Mouse (Mus musculus): Measurements from ENCODE around the gene Phkg2. TPM values are rescaled to one million over a fixed set of nuclear protein-coding genes. Genes with fewer than 3 reads are reported as not detected.

Gene Phkg2
- 23.1 and 26.7 TPM in 2 replicates for polyA plus RNA-seq (2016; fragmentation: Nextera tagmentation; extraction: Ambion mirVana)

- peak within 1 kb of the TSS; percentile 81 for H3K9ac ChIP-seq
- no peaks in the 10 kb centered on the region for H3K27me3 ChIP-seq (replicated peaks)
- H3K4me3 ChIP-seq: peak within 1 kb of the TSS; percentile 75
- H3K4me1 ChIP-seq: peaks cover 26% of the 10 kb centered on the region
- peaks cover 25% of the 10 kb centered on the region for H3K36me3 ChIP-seq
- H3K9me3 ChIP-seq (replicated peaks): no peaks in the 10 kb centered on the region
- peak within 1 kb of the TSS; percentile 85 for H3K4me2 ChIP-seq
- peak; percentile 97 for ATAC-seq
- H3K27ac ChIP-seq: peak within 1 kb of the TSS; percentile 75
- under 1% methylated on average over 17 of the region's 17 CpGs for WGBS (ENCODE audit: insufficient replicate concordance)
Measured at GRCm38 (mm10) chr7:127572895-127573471, at the start of gene Phkg2. Gene Phkg2, plus strand, starts transcription at chr7:127573340.

DNA sequence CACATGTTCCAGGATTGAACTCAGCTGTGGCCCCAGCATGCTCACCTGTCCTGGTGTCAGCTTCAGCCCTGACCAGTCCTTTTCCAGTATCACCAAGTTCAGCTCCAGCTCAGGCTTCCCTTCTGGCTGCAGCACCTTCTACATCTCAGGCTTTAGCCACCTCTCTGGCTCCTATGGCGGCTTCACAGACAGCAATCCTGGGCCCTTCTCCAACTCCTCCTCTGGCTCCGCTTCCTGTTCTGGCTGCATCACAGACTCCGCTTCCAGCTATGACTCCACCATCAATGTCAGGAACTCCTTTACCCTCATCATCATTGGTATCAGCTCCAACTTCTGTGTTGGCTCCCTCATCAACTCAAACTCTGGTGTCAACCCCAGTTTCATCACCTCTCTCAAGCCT lies 31.5 kb upstream of the Phkg2 start:
- Histone ChIP-seq H3K27me3 (replicated peaks) (no peaks in the 10 kb centered on the region), H3K36me3 (peaks cover 97% of the 10 kb centered on the region), H3K4me3 (no peak overlapping the region), H3K9ac (no peak overlapping the region), H3K4me2 (no peak overlapping the region), H3K4me1 (no peaks in the 10 kb centered on the region), H3K27ac (no peak overlapping the region), H3K9me3 (replicated peaks) (no peaks in the 10 kb centered on the region)
- 97% methylated on average over 3 of the region's 3 CpGs for WGBS (ENCODE audit: insufficient replicate concordance)
- no peak for ATAC-seq

GRCm38 (mm10) chr7:127549116-127549835 lies 23.9 kb upstream of the Phkg2 start:
- no peak overlapping the region for H3K9ac ChIP-seq
- H3K4me3 ChIP-seq: no peak overlapping the region
- no peak overlapping the region for H3K27ac ChIP-seq
- no peak for ATAC-seq
- no peaks in the 10 kb centered on the region for H3K9me3 ChIP-seq (replicated peaks)
- peaks cover 90% of the 10 kb centered on the region for H3K36me3 ChIP-seq
- no peaks in the 10 kb centered on the region for H3K27me3 ChIP-seq (replicated peaks)
- WGBS (ENCODE audit: insufficient replicate concordance): 90% methylated on average over 15 of the region's 15 CpGs
- H3K4me2 ChIP-seq: no peak overlapping the region
- H3K4me1 ChIP-seq: no peaks in the 10 kb centered on the region

GRCm38 (mm10) chr7:127551558-127551957 lies 21.6 kb upstream of the Phkg2 start:
- H3K4me2 ChIP-seq: no peak overlapping the region
- ATAC-seq: no peak
- H3K4me3 ChIP-seq: no peak overlapping the region
- H3K36me3 ChIP-seq: peaks cover 90% of the 10 kb centered on the region
- H3K9ac ChIP-seq: no peak overlapping the region
- H3K27ac ChIP-seq: no peak overlapping the region
- WGBS (ENCODE audit: insufficient replicate concordance): 94% methylated on average over 8 of the region's 8 CpGs
- H3K4me1 ChIP-seq: no peaks in the 10 kb centered on the region
- no peaks in the 10 kb centered on the region for H3K9me3 ChIP-seq (replicated peaks)
- no peaks in the 10 kb centered on the region for H3K27me3 ChIP-seq (replicated peaks)

- 88% methylated on average over 11 of the region's 11 CpGs for WGBS (ENCODE audit: insufficient replicate concordance)
- Histone ChIP-seq H3K4me3 (no peak overlapping the region), H3K9ac (no peak overlapping the region), H3K27me3 (replicated peaks) (no peaks in the 10 kb centered on the region), H3K4me2 (no peak overlapping the region), H3K27ac (no peak overlapping the region), H3K9me3 (replicated peaks) (no peaks in the 10 kb centered on the region), H3K4me1 (no peaks in the 10 kb centered on the region), H3K36me3 (peaks cover 90% of the 10 kb centered on the region)
- no peak for ATAC-seq
Measured at GRCm38 (mm10) chr7:127560580-127560979, 12.6 kb upstream of the Phkg2 start.

DNA sequence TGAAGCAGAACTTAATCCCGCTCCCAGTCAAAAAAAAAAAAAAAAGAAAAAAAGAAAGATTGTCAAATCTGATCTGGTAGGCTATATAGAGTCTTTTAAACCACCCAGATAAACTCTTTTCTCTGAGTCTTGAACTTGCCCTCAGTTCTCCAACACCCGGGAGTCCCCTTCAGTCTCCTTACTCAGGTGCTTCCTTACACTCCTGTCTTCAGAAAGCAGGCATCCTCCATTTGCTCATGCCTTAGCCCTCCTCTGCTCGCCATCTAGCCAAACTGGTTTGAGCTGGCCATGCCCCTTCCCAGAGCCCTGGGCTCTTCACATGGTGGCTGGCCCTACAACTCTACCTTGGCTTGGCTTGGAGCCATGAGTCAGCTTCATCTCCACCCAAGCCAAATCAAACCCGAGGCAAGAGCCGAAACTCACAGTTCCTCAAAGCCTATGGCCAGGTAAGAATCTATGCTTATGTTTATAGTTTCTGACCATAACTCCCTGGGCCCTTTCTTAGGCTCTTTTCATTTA lies 11.7 kb upstream of the Phkg2 start, which contains the start of gene Tmem265:
Tmem265 (plus strand) TSS at position 51 of the 519 bp plus-strand sequence.
- no peaks in the 10 kb centered on the region for H3K4me1 ChIP-seq
- H3K36me3 ChIP-seq: peaks cover 90% of the 10 kb centered on the region
- H3K27me3 ChIP-seq (replicated peaks): no peaks in the 10 kb centered on the region
- no peaks in the 10 kb centered on the region for H3K9me3 ChIP-seq (replicated peaks)
- H3K4me2 ChIP-seq: no peak within 1 kb of the TSS
- no peak for ATAC-seq
- no peak within 1 kb of the TSS for H3K4me3 ChIP-seq
- no peak within 1 kb of the TSS for H3K27ac ChIP-seq
- H3K9ac ChIP-seq: no peak within 1 kb of the TSS
- 85% methylated on average over 5 of the region's 5 CpGs for whole genome bisulfite sequencing (ENCODE audit: insufficient replicate concordance)

DNA sequence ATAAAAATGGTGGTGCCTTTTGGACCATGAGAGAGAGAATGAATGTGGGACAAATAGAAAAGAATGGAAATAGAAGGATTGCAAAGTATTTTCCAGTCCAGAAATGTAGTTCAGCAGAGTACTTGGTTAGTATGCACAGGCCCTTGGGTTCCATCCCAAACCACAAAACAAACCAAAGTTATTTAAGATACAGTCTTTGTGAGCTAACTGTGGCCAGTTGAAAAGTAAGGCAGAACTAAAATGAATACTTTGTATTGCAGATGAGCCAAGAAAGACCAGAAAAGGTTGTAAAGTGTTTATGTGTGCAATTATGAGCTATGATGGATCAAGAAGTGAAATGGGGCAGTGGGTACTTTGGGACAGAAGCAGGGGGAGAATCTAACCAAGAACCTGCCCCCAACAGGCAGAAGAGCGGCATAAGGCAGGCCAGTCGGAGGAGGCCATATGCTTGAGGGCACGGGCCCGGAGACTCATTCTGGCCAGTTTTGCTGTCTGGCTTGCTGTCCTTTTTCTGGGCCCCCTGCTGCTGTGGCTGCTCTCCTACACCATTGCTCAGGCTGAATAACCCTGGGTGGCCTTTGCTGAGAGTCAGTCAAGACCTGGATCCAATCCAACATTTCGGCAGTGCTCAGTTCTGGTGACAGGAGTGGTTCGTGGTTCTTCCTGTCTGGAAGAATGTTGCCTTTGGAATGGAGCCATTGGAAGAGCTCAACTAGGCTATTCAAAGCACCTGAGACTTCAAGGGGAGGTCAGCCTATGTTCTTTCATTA lies 8.6 kb upstream of the Phkg2 start:
- Histone ChIP-seq H3K27ac (no peak overlapping the region), H3K4me2 (no peak overlapping the region), H3K27me3 (replicated peaks) (no peaks in the 10 kb centered on the region), H3K36me3 (peaks cover 77% of the 10 kb centered on the region), H3K9ac (no peak overlapping the region), H3K4me1 (no peaks in the 10 kb centered on the region), H3K9me3 (replicated peaks) (no peaks in the 10 kb centered on the region), H3K4me3 (no peak overlapping the region)
- ATAC-seq: no peak
- WGBS (ENCODE audit: insufficient replicate concordance): 87% methylated on average over 6 of the region's 6 CpGs

DNA sequence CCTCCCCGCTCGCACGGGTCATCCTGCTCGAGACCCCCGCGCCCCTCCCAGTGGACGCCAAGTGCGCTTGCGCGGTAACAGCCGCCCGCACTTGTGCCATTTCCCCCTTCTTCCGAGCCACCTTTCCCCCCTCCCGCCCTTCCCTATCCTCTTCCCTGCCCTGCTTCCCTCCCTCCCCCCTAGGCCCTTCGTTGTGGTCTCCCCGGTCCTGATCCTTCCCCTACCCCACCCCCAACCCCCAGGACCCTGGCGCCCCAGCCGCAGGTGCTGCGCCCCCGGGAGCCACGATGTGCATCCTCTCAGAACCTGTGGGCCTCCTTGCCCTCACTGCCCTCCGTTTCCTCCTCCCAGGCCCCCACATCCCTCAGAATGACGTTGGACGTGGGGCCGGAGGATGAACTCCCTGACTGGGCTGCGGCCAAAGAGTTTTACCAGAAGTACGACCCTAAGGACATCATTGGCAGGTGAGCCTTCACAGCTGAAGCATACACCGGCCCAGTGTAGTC lies 416 bp downstream of the Phkg2 start:
- peak overlapping the region; percentile 64 for H3K27ac ChIP-seq
- H3K4me2 ChIP-seq: peak overlapping the region; percentile 85
- H3K4me3 ChIP-seq: peak overlapping the region; percentile 75
- WGBS (ENCODE audit: insufficient replicate concordance): under 1% methylated on average over 14 of the region's 28 CpGs
- peak overlapping the region; percentile 81 for H3K9ac ChIP-seq
- H3K4me1 ChIP-seq: peaks cover 26% of the 10 kb centered on the region
- H3K27me3 ChIP-seq (replicated peaks): no peaks in the 10 kb centered on the region
- no peaks in the 10 kb centered on the region for H3K9me3 ChIP-seq (replicated peaks)
- ATAC-seq: peak; percentile 48
- peaks cover 31% of the 10 kb centered on the region for H3K36me3 ChIP-seq

DNA sequence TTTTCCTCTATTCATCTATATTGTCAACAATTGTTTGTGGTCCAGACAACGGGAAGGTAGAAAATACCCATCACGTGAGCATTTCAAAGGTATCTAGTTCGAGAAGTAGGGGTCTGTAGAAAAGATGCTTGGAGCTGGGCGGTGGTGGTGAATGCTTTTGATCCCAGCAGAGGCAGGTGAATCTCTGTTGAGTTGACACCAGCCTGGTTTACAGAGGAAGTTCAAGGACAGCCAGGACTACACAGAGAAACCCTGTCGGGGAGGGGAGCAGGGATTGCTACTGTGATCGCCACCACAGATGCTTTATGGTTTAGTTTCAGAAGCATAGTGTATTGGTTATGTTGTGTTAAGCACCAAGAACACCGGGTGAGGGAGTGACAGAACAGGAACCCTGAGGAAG lies 975 bp downstream of the Phkg2 start:
- H3K4me1 ChIP-seq: peaks cover 26% of the 10 kb centered on the region
- H3K9ac ChIP-seq: peak overlapping the region; percentile 81
- ATAC-seq: no peak
- no peaks in the 10 kb centered on the region for H3K27me3 ChIP-seq (replicated peaks)
- no peaks in the 10 kb centered on the region for H3K9me3 ChIP-seq (replicated peaks)
- WGBS (ENCODE audit: insufficient replicate concordance): 15% methylated on average over 7 of the region's 7 CpGs
- peak overlapping the region; percentile 75 for H3K4me3 ChIP-seq
- peak overlapping the region; percentile 19; the same call in 1 of the 2 replicates for H3K27ac ChIP-seq
- H3K36me3 ChIP-seq: peaks cover 30% of the 10 kb centered on the region
- peak overlapping the region; percentile 85 for H3K4me2 ChIP-seq

GRCm38 (mm10) chr7:127583260-127583659 lies 10.1 kb downstream of the Phkg2 start:
- Histone ChIP-seq H3K27me3 (replicated peaks) (no peaks in the 10 kb centered on the region), H3K36me3 (peaks cover 67% of the 10 kb centered on the region), H3K9ac (no peak overlapping the region), H3K4me2 (no peak overlapping the region), H3K4me1 (peaks cover 37% of the 10 kb centered on the region), H3K9me3 (replicated peaks) (no peaks in the 10 kb centered on the region), H3K27ac (no peak overlapping the region), H3K4me3 (no peak overlapping the region)
- no peak for ATAC-seq
- WGBS (ENCODE audit: insufficient replicate concordance): 90% methylated on average over 6 of the region's 6 CpGs

- H3K9me3 ChIP-seq (replicated peaks): no peaks in the 10 kb centered on the region
- peaks cover 59% of the 10 kb centered on the region for H3K36me3 ChIP-seq
- peaks cover 48% of the 10 kb centered on the region for H3K4me1 ChIP-seq
- 88% methylated on average over 7 of the region's 7 CpGs for WGBS (ENCODE audit: insufficient replicate concordance)
- no peak for ATAC-seq
- peak overlapping the region; percentile 67 for H3K27ac ChIP-seq
- H3K27me3 ChIP-seq (replicated peaks): no peaks in the 10 kb centered on the region
- no peak overlapping the region for H3K4me3 ChIP-seq
- H3K4me2 ChIP-seq: no peak overlapping the region
- 0 out of 2 replicates have a peak overlapping the region, but pooled peaks have one; percentile 12 for H3K9ac ChIP-seq
Measured at GRCm38 (mm10) chr7:127585031-127585430, 11.9 kb downstream of the Phkg2 start.
